Mouse (Mus musculus) neural tube, embryonic 10.5 days (tissue): ENCODE measurements around the gene Ccl21a.
"Not testable (repeated sequence)": the region's sequence is repeated elsewhere in the genome, so short reads cannot be mapped to it uniquely, and the experiment has no call there.

Source experiments
- DNase-seq: peaks from one replicate; pipeline ENCODE4 v3.0.0-alpha.2; 2017; ENCODE audit warnings: low spot score; ENCODE audit errors: extremely low spot score

Gene Ccl21a

DNA sequence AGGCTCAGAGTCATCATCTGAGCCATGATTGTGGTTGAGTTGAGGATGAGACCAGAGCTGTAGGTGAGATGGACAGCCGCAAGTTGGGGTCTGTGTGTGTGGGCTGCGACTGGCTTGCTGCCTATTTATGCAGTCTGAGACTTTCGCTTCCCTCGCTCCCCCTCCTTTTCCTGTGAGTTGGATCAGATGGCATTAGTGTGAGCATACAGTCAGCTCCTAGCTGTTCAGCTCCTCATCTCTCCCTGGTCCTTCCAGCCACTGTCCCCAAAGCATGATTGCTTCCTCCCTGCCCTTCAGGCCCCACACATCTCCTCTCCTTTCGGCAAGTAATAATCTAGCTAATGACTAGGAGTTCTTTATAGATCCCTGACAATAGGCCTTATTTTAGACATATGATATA is at the start of gene Ccl21a:
TSS of gene Ccl21a (minus strand) at position 101 of the 400 bp plus-strand sequence.
- DNase-seq = not testable (repeated sequence)

DNA sequence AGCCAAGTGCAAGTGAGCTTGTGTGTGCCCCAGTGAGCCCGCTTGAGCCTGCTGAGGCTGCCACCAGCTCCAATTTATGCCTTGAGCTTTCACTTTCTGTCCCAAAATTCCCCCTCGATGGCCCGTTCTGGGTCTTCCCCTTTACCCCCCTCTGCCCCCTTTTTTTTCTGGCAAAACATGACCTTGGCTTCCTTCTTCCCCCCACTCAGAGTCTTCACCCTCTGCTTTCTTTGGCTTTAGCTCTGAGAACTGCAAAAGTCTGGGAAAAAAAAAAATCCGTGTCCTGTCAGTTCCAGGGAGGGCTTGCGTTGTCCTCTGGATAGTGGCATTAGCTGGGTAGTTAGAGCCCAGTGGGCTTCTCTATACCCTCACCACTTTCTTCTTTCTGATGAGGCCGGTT is 17.3 kb downstream of the Ccl21a start, which contains the start of gene Ccl19:
TSS of gene Ccl19 (minus strand) at position 101 of the 400 bp plus-strand sequence.
- not testable (repeated sequence) for DNase-seq

DNA sequence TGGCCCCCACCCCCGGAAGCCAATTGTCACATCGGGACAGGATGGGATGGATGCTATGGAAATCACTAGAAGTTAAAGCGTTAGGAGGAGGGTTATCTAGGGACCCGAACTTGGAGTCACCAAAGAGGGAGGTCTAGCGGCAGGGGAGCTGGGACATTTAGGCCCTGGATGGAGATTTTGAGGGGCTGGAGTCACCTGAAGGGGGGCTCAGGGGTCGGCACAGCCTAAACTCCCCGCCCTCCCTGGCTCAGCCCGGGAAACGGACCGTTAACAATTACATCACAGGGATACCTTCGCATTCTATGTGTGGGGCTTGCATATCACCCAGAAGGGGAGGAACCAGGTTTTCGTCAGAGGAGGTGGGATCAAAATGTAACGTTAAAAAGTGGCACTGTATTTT is 38.5 kb downstream of the Ccl21a start, which contains the start of gene 4930578G10Rik:
TSS of gene 4930578G10Rik (plus strand) at position 301 of the 400 bp plus-strand sequence.
- DNase-seq = not testable (repeated sequence)
